Mouse (Mus musculus) right cerebral cortex, postnatal 25 days (tissue): Measurements from ENCODE around the gene Taar6.

Experiments
- DNase-seq: peaks from one replicate; pipeline ENCODE4 v3.0.0; 2022

Taar6 gene

DNA sequence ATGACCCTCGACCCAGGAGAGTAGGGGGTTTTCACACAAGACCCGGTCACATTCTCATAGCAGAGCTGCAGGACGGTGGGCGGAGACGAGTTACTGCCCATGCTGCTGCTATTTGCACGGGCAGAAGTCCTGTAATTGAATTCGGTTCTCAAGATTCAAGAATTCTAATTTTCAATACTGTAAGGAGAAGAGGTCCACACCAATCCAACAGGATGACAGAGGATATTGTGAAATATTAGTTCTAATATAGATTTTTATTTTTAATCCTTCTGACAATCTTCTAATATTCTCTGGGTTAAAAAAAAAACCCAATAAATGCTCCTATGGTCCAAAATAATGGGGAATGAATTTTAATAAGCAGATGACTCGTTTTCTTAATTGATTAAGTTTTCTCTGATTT, at the start of gene Taar6:
Gene Taar6 (minus strand): TSS at position 101 of the 400 bp plus-strand sequence.
- DNase-seq: no peak

DNA sequence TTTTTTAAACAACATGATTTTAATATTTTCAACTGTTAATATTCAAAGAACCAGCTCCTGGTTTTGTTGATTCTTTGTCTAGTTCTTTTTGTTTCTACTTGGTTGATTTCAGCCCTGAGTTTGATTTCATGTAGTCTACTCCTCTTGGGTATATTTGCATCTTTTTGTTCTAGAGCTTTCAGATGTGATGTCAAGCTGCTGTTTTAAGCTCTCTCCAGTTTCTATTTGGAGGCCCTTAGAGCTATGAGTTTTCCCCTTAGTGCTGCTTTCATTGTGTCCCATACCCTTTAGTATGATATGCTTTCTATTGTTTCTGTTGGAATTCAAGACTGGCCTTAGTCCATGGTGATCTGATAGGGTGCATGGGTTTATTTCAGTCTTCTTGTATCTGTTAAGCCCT, 45.9 kb upstream of the Taar6 start:
- DNase-seq: no peak

DNA sequence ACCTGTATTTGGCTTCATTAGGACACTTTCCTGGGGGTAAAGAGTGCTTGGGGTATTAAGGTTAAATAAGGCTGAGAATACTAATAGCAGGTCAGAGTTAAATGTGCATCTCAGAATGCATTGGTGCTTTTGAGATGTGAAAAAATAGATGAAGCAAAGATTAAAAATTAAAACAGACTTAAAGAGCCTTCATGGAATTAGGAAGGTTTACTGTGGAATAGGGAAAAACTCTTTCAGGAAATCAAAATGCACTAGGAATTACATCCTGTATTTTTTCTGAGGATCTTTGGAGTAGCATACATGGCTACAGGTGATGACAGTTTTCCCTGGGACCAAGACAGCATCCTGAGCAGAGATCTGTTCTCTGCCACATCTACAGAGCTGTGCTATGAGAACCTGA, 41.5 kb upstream of the Taar6 start, which contains the start of gene Taar7d:
Gene Taar7d (plus strand): TSS at position 301 of the 400 bp plus-strand sequence.
- DNase-seq: no peak

DNA sequence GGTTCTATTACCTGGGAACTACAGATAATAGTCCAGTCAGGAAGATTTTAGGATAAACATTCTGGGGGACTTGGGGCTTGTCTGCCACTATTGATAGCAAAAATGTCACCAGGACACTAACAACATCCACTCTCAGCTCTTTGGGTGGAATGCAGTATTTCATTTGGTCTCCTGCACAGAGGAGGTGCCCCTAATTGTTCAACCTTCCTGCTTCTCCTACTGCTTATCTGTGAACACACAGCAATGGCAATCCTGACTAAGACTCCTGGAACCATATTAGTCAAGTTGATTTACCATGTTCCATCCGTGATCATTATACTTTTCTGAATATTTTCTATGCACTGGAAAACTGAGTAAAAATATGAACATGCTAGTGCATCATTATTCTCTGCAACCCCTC, 22.7 kb upstream of the Taar6 start:
- DNase-seq: no peak

DNA sequence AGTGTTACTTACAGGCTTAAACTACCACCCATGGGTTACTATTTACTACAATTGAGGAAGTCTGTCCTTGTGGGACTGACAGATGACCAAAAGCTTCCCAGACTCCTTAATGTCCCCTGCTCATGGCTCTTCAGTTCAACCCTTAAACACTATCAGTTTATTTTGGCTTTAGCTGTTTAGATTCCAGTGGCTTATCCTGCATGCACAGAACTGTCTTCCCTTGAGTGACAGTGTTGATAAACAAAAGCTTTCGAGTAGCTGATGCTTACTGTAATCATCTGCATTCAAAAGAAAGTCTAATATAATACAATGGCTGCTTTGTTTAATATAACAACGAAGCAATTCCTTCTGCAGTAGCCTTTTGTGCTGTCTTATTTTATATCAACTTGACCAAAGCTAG, 21.6 kb upstream of the Taar6 start:
- no peak for DNase-seq

DNA sequence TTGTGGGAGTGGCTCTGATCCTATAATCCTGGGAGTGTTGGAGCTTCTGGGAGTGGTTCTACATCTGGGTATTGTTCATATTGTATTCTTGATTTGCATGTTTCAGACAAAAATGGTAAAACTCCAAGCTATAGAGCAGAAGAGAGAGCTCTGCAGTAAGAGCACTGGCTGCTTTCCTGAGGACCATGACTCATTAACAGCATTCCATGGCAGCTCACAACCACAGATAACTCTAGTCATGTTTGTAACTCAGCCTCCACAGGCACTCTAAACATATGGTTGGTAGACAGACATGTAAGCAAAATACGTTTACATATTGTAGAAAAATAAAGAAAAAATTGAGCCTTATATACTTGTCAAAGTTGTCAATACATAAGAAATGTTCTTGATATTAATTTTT, 21.0 kb upstream of the Taar6 start:
- no peak for DNase-seq

DNA sequence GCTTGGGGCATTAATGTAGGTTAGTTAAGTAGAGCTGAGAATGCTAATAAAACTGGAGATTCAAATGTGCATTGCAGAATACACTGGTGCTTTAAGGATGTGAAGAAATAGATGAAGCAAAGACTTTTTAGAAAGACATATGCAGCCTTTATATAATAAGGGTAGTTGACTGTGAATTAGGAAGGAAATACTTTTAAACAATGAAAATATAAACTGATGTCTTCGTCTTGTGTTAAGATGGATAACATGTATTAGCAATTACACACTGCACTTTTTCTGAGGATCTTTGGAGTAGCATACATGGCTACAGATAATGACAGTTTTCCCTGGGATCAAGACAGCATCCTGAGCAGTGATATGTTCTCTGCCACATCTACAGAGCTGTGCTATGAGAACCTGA, 14.2 kb upstream of the Taar6 start, which contains the start of gene Taar7b:
Gene Taar7b (plus strand): TSS at position 301 of the 400 bp plus-strand sequence.
- DNase-seq: no peak

DNA sequence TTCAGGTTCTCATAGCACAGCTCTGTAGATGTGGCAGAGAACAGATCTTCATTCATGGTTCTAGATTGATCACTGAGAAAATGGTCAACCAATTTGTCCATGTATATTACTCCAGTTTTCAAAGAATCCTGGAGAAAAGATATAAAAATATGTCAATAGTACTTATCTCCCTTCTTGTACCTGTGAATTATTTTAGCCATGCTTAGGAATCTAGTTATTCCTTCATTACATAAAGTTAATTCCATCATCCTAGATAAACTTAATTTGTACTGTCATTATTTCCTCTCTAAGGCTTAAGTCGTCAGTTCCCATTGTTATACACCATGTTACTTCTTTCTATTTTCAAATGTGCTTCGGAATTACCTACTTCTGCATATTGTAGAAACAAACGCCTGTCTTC, 7.9 kb upstream of the Taar6 start, which contains the start of gene Taar7a:
Gene Taar7a (minus strand): TSS at position 101 of the 400 bp plus-strand sequence.
- no peak for DNase-seq

DNA sequence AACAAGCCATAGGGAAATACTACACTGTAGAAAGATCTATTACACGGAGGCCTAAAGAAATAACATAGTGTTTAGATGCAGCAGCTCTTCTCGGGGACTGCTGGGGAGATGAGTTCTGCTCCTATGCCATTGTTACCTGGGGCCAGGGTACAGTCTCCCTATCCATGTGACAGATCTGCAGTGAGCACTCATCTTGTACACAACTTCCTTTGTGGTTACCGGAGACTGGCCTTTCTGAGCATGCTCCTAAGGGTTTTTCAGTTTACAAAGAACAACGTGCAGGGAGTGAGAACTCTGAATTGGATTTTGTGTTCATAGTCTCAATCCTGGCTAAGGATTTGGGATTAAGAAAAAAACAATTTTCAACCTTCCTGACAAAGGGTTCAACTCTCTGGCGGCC, 973 bp upstream of the Taar6 start:
- no peak for DNase-seq

DNA sequence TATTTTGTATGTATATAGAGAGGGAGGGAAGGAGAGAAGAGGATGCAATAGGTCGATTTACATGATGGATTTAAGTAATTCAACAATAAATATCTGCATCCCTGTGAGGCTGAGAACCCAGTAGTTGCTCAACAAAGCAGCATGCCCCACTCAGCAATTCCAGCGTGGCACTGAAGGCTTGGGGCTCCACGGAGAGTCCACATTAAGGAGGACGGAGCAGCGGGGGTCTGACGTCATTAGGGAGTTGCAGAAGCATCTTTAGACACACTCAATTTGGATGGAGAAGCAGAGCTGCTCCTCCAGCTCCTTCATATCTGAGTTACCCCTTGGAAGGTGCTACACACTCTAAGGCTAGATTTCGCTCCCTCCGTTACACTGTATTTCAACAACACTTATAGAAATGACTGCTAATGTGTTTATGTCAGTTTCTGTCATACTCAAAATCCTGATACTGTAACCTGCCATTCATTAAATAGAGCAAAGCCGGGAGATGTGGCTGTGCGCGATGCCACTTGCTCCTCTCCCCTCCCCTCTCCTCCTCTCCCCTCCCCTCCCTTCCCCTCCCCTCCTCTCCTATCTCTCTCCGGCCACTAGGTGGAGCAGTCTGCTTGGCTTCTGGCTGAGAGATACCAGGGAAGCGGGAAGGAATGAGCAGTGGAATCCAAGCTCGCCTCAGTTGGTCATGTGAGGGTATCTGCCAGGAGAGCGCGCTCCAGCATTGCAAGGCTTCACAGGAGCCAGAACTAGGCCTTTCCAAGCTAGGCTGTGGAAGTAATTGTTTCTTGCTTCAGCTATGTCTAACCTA, 6.3 kb downstream of the Taar6 start:
- DNase-seq: peak; percentile 67

DNA sequence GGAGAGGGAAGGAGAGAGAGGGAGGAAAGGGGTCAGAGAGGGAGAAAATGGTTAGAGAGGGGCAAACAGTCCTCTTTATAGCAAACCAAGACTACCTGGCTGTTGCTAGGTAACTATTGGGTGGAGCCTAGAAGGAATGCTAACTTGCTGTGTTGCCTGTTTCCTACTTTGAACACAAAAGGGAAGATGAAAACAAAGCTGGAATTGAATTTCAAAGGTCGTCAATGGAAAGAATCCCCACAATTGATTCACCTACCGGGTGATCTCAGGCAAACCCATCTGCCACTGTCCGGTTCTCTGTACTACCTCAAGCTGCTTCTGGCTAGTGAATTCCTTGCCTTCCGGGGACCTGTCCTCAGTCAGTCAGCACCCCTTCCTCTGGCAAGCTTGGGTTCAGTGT, 7.5 kb downstream of the Taar6 start:
- no peak for DNase-seq

DNA sequence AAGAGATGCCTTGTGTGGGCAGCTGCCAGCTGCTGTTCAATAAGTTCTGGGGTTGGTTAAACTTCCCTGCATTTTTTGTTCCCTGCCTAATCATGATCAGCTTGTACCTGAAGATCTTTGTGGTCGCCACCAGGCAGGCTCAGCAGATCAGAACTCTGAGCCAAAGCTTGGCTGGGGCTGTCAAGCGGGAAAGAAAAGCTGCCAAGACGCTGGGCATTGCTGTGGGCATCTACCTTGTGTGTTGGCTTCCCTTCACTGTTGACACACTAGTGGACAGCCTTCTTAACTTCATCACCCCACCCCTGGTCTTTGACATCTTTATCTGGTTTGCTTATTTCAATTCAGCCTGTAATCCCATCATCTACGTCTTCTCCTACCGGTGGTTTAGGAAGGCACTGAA, 14.2 kb downstream of the Taar6 start:
- no peak for DNase-seq

DNA sequence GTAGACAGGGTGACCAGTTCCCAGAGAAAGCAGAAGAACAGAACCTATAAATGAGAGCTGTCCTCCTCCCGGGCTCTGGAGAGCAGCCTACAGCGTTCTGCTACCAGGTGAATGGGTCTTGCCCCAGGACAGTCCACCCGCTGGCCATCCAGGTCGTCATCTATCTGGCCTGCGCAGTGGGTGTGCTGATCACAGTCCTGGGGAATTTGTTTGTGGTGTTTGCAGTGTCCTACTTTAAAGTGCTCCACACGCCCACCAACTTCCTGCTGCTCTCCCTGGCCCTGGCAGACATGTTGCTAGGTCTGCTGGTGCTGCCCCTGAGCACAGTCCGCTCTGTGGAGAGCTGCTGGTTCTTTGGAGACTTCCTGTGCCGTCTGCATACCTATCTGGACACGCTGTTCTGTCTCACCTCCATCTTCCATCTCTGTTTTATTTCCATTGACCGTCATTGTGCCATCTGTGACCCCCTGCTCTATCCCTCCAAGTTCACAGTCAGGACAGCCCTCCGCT, 14.7 kb downstream of the Taar6 start, which contains the start of gene Taar5:
Gene Taar5 (plus strand): TSS at position 51 of the 510 bp plus-strand sequence.
- DNase-seq: no peak

DNA sequence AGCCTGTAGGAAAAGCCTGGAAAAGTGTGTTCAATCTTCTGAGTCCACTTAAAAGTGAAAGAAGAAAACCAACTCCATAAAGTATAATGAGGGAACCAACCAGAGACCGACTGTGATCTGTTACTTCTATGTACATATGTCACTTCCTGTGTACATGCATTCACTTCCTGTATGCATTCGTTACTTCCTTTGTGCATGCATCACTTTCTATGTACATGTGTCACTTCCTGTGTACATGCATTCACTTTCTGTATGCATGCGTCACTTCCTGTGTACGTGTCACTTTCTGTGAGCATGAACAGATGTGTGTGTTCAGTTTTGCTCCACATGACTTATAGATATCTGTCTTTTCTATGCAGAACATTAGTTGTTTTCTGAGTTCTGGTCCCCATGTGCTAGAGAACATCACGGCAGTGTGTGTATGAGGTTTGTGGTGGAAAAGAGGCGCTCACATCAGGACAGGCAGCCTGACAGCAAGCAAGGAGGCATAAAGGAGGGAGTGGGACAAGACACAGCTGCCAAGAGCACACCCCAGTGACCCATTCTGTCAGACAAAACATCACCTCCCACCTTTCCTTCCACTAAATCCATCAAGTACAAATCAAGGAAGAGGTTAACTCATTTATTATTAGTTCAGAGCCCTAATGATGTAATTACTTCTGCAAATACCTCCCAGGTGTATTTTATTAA, 20.4 kb downstream of the Taar6 start:
- DNase-seq: no peak

DNA sequence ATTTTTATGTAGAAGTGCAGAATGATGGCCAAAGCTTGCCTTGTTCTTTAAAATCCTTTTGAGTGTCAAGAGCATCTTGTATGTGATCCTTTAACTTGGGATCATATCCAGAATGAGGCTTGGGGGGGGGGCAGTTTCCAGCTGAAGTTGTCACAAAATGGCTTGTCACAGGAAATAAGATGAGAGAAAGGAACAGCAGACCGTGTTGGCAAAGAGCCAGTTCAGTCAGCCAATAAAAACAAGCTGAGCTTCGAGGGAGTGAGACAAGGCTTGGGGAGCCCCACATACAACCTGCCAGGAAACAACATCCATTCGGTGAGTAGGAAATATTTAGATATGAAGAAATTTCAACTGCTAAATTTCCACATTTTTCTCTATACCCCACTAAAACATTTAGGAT, 22.0 kb downstream of the Taar6 start:
- no peak for DNase-seq

DNA sequence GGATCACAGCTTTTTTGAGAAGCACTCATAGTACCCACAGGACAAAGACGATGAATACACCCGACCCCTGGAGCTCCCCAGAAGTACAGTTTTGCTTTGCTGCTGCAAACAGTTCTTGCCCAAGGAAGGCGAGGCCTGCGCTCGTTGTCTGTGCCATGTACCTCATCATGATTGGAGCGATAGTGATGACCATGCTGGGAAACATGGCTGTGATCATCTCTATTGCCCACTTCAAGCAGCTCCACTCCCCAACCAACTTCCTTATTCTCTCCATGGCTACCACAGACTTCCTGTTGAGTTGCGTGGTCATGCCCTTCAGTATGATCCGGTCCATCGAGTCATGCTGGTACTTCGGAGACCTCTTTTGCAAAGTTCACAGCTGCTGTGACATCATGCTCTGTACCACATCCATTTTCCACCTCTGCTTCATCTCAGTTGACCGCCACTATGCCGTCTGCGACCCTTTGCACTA, 25.0 kb downstream of the Taar6 start, which contains the start of gene Taar4:
Gene Taar4 (plus strand): TSS at position 51 of the 472 bp plus-strand sequence.
- DNase-seq: no peak

DNA sequence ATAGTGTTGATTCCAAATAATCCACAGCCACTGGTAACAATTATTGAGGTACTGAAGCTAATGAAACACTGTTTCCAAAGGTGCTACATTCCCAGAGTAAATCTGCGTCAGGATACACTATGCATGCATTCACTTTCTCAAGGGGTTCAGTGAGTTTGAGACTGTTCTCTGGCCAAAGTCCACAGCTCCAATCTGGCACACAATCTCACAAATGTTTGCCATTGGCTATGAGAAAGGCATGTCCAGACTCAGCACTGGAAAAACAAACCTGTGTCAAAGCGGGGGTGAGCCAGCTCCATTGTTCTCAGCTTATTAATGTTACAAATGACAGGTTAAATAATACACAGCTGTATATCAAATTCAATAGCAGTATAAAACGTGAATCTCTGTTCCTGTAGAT, 26.4 kb downstream of the Taar6 start:
- no peak for DNase-seq

DNA sequence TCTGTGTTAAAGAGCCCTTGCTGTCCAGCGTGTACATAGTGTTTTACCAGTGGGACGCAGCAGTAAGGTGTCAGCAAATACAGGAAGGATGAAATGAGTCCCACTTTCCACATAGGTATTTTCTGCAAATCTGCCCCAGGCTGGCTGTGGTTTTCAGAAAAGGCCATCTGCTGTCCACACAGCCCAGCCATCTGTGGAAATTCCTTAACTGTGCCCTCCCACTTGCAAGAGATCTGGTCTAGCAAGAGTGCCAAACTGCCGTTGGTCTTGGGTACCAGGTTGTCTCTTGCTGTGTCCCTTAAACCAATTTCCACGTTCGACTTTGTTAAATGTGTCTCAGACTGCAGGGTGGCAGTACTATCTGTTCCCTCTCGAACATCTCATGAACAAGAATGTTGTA, 33.7 kb downstream of the Taar6 start:
- DNase-seq: no peak

DNA sequence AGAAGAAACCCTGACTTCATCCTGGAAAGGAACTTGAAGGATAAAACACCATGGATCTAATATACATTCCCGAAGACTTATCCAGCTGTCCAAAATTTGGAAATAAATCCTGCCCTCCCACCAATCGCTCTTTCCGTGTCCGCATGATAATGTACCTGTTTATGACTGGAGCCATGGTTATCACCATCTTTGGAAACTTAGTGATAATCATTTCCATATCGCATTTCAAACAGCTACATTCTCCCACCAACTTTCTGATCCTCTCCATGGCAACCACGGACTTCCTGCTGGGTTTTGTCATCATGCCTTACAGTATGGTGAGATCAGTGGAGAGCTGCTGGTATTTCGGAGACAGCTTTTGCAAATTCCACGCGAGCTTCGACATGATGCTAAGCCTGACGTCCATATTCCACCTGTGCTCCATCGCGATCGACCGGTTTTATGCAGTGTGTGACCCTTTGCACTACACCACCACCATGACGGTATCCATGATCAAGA, 35.9 kb downstream of the Taar6 start, which contains the start of gene Taar3:
Gene Taar3 (plus strand): TSS at position 51 of the 498 bp plus-strand sequence.
- DNase-seq: no peak

DNA sequence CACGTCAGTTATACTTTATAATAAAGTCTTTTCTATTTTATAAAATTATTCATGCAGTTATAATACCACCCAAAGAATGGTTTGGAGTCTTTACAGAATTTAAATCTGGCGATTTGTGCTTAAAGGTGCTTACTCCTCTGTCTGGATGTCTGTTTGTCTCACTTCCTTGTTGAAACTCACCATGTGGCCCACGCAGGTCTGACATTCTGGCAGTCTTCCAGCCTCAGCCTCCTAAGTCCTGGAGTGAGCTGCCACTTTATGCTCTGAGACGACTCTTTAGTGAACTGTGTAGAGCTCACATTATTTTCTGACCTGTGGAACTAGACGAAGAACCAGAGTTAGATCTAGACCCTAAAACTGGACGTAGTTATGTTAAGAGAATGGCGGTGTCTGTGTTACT, 37.4 kb downstream of the Taar6 start:
- no peak for DNase-seq

DNA sequence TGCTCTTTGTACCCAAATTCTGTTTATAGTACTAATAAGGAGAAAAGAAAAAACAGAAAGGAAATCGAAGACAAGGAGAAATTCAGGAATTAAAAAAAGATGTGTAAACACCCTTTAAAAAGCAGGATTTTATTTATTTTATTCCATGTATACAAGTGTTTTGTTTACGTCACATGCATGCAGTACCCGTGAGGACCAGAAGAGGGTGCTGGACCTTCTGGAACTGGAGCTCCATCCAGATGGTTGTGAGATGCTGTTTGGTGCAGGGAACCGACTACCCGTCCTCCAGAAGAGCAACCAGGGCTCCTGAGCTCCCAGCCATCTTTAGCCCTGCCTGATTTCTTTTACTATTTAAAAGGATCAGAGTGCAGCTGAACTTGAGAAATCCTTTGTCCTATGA, 43.0 kb downstream of the Taar6 start:
- DNase-seq: no peak

DNA sequence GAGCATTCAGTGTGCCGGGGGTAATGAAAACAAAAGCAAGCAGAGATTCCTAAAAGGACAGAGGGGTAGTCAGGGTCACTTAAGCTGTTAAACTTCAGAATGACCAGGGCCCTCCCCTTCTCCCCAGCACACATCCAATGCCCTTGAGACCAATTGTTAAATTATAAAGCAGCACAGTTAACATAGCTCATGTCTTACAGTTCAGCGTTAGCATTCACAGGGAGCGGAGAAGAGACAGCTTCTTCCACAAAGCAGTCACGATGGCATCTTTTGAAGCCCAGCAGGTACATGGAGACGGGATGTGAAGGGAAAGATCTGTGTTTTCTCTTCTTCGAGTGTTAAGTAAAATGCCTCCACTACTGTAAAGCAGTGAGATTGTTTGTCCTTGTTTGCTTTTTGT, 47.1 kb downstream of the Taar6 start, which contains the start of gene Taar2:
Gene Taar2 (plus strand): TSS at position 261 of the 400 bp plus-strand sequence.
- DNase-seq: no peak

DNA sequence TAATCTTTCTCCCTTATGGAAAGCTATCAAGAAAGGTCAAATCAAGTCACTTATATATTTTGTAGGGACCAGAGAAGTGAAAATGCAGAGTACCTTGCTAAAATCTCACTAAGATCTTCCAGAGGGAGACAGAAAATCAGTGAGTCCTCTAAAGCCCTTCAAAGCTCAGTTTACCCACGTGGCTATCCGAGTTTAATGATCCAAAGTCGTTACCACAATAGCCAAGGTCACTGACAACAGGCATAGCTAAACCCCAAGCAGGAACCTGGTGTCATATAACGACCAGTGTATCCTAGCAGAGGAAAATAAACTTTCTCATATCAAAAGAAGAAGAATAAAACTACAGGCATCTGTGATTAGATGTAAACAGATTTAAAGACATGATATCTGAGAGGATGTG, 47.8 kb downstream of the Taar6 start:
- no peak for DNase-seq
